Mouse (Mus musculus): ENCODE measurements around the gene Trim60.

Gene Trim60

DNA sequence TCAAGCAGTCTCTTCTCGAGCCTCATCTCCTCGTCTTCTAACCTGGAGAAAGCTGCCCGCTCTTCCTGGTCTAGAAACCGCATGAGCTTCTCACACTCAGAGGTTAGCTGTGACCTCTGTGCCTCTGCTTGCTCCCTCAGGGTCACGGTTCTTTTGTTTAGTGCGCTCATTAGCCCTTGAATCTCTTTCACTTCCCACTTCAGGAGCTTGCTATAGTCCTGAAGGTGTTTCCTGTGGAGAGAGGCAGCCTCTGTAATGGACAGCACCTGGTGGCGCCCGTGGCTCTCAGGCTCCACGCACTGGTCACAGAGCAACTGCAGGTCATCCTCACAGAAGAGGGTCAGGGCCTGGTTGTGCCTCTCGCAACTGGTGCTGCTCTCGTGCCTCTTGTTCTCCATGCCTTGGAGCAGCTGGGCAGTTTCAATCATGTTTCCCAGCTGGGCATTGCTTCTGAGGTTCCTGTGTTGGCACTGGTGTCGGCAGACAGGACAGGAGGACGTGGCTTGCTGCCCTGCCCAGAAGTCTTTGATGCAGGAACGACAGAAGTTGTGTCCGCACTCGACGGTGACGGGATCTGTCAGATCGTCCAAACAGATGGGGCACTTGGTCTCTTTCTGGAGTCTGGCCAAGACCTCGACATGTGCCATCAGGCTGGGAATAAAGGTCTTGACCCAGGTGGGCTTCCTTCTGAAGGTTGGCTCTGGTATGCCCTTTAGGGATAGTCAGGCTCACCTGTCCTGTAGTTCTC, 35.1 kb downstream of the Trim60 start:
- peak; percentile 2 for DNase-seq

DNA sequence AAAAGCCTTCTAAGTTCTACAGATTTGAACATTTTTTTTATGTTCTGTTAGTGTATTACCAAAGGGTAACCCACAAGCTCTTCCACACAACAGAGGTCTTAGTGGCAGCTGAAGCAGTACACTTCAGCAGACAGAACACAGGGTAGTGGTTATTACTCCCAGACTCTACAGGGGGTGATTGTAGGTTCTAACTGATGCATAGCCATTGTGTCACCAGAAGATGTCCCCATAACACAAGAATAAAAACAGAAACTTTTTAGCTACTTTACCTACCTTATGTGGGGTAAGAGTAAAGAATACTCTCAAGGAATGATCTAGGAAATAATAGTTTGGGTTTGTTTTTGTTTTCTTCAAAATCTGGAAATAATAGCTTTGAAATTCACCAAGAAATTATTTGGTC, 55.5 kb downstream of the Trim60 start:
- no peak for DNase-seq

DNA sequence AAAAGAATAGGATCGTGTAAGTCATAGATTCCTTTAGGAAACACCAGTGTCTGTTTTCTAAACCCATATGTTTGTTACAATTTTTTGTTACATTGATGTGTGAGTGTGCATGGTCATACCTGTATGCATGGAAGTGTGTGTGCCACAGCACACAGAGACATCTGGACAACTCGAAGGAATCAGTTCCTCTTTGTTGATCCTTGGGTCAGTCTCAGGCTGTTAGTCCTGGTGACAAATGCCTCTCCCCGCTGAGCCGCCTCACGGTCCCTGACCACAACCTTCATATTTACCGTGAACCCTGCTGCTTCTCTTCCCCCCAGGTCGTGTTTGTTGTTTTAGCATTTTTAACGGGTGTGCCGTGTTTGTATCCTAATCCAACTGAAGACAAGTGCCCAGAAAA, 59.4 kb downstream of the Trim60 start:
- no peak for DNase-seq

DNA sequence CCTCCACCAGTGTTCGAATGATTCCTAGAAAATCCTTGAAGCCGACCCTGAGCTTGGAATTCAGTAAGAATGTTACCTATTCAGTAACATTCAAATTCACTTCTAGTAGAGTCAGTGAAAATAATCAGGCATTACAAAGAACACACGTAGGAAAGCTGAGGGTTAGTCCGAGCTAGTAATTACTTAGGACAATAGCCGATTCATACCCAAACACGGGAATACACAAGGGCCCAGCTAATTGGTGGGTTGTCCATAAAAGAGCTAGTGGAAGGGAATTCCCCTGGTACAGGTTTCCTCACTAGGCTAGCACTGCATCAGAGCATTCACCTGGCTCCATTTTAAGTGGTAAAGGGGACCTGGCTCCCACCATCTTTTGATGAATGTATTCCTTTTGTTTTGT, 66.3 kb downstream of the Trim60 start:
- no peak for DNase-seq
